In genomic region chr5:139355235-139355772, GRCm38 (mm10) we compare ENCODE assay signal across 9 mouse cellular contexts. TPM values are rescaled to one million over a fixed set of nuclear protein-coding genes. Genes with fewer than 3 reads are reported as not detected.
DNase-seq lines count a peak whose midpoint lies in the region; ATAC-seq and TF ChIP-seq lines count a peak whose summit lies in the region.
"Had no signal": no experiment of that assay in that cellular context is flagged by ENCODE, and none has a peak within 500 bp of the region (broad histone marks: within the 10 kb centered on the region; RNA-seq: fewer than 3 reads in every experiment).

No protein-coding gene starts in this region.

- ATAC-seq in limb, embryonic 11.5 days (ENCODE audit: insufficient number of reproducible peaks, low FRiP score, low TSS enrichment, low read depth): no peak

- no peaks in the 10 kb centered on the region for H3K4me1 ChIP-seq in MEL (ENCODE audit: control insufficient read depth in 1 of 2, insufficient read depth in 2 of 2, low read length in 2 of 2)
- no peaks in the 10 kb centered on the region for H3K4me1 ChIP-seq in kidney, adult 2 months (ENCODE audit: control insufficient read depth, insufficient read depth, low read length)
- H3K4me1 ChIP-seq in limb, embryonic 11.5 days (ENCODE audit: control insufficient read depth, insufficient read depth, low read length): peaks cover 10% of the 10 kb centered on the region

- TF ChIP-seq RAD21 in MEL (IDR thresholded peaks at IDR 0.05; ENCODE audit: low read depth, low read length): peak; percentile 72

- no peak overlapping the region for H3K4me2 ChIP-seq in limb, embryonic 11.5 days (ENCODE audit: low read depth, severe bottlenecking)
- H3K4me2 ChIP-seq: embryonic facial prominence, embryonic 12.5 days had no signal

- no peak overlapping the region for H3K4me3 ChIP-seq in MEL (ENCODE audit: control insufficient read depth in 1 of 2, insufficient read depth in 1 of 2, low read depth in 2 of 2, low read length in 2 of 2)
- H3K4me3 ChIP-seq in kidney, adult 2 months (ENCODE audit: insufficient read depth, low read depth, low read length): no peak overlapping the region
- H3K4me3 ChIP-seq in limb, embryonic 11.5 days (ENCODE audit: low read depth, low read length): no peak overlapping the region
- H3K4me3 ChIP-seq: embryonic facial prominence, embryonic 12.5 days had no signal

- no peaks in the 10 kb centered on the region for H3K79me2 ChIP-seq in MEL (ENCODE audit: control insufficient read depth, insufficient read depth, low read length, poor library complexity)

- 35% methylated on average over 19 of the region's 19 CpGs for WGBS in kidney, adult 2 months
- 38% methylated on average over 19 of the region's 19 CpGs for WGBS in limb, embryonic 11.5 days

- H3K9me3 ChIP-seq in MEL (replicated peaks; ENCODE audit: insufficient read depth, low read length): no peaks in the 10 kb centered on the region
- H3K9me3 ChIP-seq in limb, embryonic 11.5 days (ENCODE audit: control insufficient read depth, low read length): no peaks in the 10 kb centered on the region
- H3K9me3 ChIP-seq: embryonic facial prominence, embryonic 12.5 days had no signal

- no peaks in the 10 kb centered on the region for H3K36me3 ChIP-seq in MEL (ENCODE audit: control insufficient read depth in 1 of 2, insufficient read depth in 2 of 2, low read length in 2 of 2)
- no peaks in the 10 kb centered on the region for H3K36me3 ChIP-seq in kidney, adult 2 months (ENCODE audit: control insufficient read depth, insufficient read depth, low read length)
- no peaks in the 10 kb centered on the region for H3K36me3 ChIP-seq in limb, embryonic 11.5 days (ENCODE audit: control insufficient read depth, insufficient read depth, low read length)
- H3K36me3 ChIP-seq: embryonic facial prominence, embryonic 12.5 days had no signal

- no peaks in the 10 kb centered on the region for H3K27me3 ChIP-seq in MEL (ENCODE audit: control insufficient read depth in 1 of 2, insufficient read depth in 2 of 2, low read length in 2 of 2)
- H3K27me3 ChIP-seq in kidney, adult 2 months (replicated peaks; ENCODE audit: control insufficient read depth, insufficient read depth, low read length): no peaks in the 10 kb centered on the region
- no peaks in the 10 kb centered on the region for H3K27me3 ChIP-seq in limb, embryonic 11.5 days (ENCODE audit: control insufficient read depth, insufficient read depth, low read length)

- DNase-seq in 3134 (ENCODE audit: extremely low read depth, insufficient read length, low spot score) (peak; percentile 54), MEL (ENCODE audit: low read depth, low spot score) (peak; percentile 68)
- DNase-seq in cerebellum, adult 9-10 months: peak; percentile 90
- DNase-seq in gastrocnemius, postnatal 10 days: peak; percentile 88
- DNase-seq in kidney, adult 2 months: peak; percentile 92
- DNase-seq in limb, embryonic 11.5 days (ENCODE audit: low spot score): peak; percentile 85
- DNase-seq in ovary, adult 18-20 months (ENCODE audit: low spot score): peak; percentile 43
- DNase-seq in thymus, postnatal 0 days (ENCODE audit: low spot score): peak; percentile 63

- H3K9ac ChIP-seq in MEL (ENCODE audit: control insufficient read depth, low read depth, low read length, poor library complexity, severe bottlenecking): no peak overlapping the region
- H3K9ac ChIP-seq in limb, embryonic 11.5 days (ENCODE audit: low read length): no peak overlapping the region
- H3K9ac ChIP-seq: embryonic facial prominence, embryonic 12.5 days had no signal

- no peak for TF ChIP-seq EP300 in MEL (IDR thresholded peaks at IDR 0.05; ENCODE audit: low read depth in 1 of 2, low read length in 2 of 2)

- peak; percentile 88 to 99 (median 98) for TF ChIP-seq CTCF in MEL (IDR thresholded peaks at IDR 0.05 in 2 of 3, conservative IDR thresholded peaks at IDR 0.05 in 1 of 3; ENCODE audit: control insufficient read depth in 1 of 3, insufficient read depth in 1 of 3, low read depth in 2 of 3, low read length in 3 of 3, poor library complexity in 1 of 3, severe bottlenecking in 1 of 3)
- TF ChIP-seq CTCF in kidney, adult 2 months (conservative IDR thresholded peaks at IDR 0.05; ENCODE audit: insufficient read depth, insufficient read length, low read depth, low read length): peak; percentile 99; the same call in 1 of the 2 replicates

- no peak for TF ChIP-seq POLR2A in MEL (IDR thresholded peaks at IDR 0.05; ENCODE audit: control insufficient read depth in 1 of 2, insufficient read depth in 1 of 2, low read depth in 1 of 2, low read length in 2 of 2, poor library complexity in 1 of 2)
- no peak for TF ChIP-seq POLR2A in kidney, adult 2 months (IDR thresholded peaks at IDR 0.05; ENCODE audit: low read depth, low read length)

- no peak overlapping the region for H3K27ac ChIP-seq in MEL (ENCODE audit: control insufficient read depth, low read depth, low read length)
- H3K27ac ChIP-seq in kidney, adult 2 months (ENCODE audit: insufficient read depth, low read depth, low read length): no peak overlapping the region
- no peak overlapping the region for H3K27ac ChIP-seq in limb, embryonic 11.5 days (replicated peaks; ENCODE audit: low read depth, low read length)
- H3K27ac ChIP-seq: embryonic facial prominence, embryonic 12.5 days had no signal

TF ChIP-seq in MEL, 35 proteins besides CTCF, POLR2A, EP300 and RAD21:
- TF ChIP-seq MXI1 (IDR thresholded peaks at IDR 0.05; ENCODE audit: low read depth, low read length) (no peak), ZKSCAN1 (IDR thresholded peaks at IDR 0.05; ENCODE audit: low read depth, low read length) (no peak), MEF2A (IDR thresholded peaks at IDR 0.05; ENCODE audit: extremely low read depth, insufficient replicate concordance, low read depth, low read length, poor library complexity, severe bottlenecking) (no peak), SMC3 (IDR thresholded peaks at IDR 0.05; ENCODE audit: low read depth, low read length) (peak; percentile 82), ZC3H11A (IDR thresholded peaks at IDR 0.05; ENCODE audit: low read depth, low read length) (peak; percentile 50), NELFE (IDR thresholded peaks at IDR 0.05; ENCODE audit: low read depth, low read length) (no peak), KAT2A (conservative IDR thresholded peaks at IDR 0.05; ENCODE audit: low read depth, low read length) (no peak), NRF1 (IDR thresholded peaks at IDR 0.05; ENCODE audit: insufficient read depth, low read depth, low read length, poor library complexity, severe bottlenecking) (no peak)

RNA-seq across cellular contexts. Expression of gene Cyp2w1, which starts 2.9 kb away (rescaled TPM):
- not detected in 2 replicates for total RNA-seq in MEL (2012; rRNA removed)
- polyA plus RNA-seq in MEL (2012; ENCODE audit: insufficient read depth in 1 of 2, insufficient read length in 2 of 2, low read depth in 1 of 2, low replicate concordance in 2 of 2, missing spikeins in 1 of 2): not detected
- total RNA-seq in gastrocnemius, postnatal 10 days (2021): not detected
- polyA plus RNA-seq in kidney, adult 2 months (2012; rRNA removed): not detected in 2 replicates
- not detected in 2 replicates for polyA plus RNA-seq in limb, embryonic 11.5 days (2014; fragmentation: Nextera tagmentation; extraction: Ambion mirVana)
- not detected in 2 replicates for polyA plus RNA-seq in thymus, postnatal 0 days (2015; fragmentation: Nextera tagmentation; extraction: Ambion mirVana)

RNA-seq across cellular contexts. Expression of gene Cox19, which starts 4.1 kb away (rescaled TPM):
- total RNA-seq in MEL (2012; rRNA removed): 49.1 and 53.0 TPM in 2 replicates
- 10 to 100 TPM in 1 of 2 experiments, not detected in 1; 73.2 TPM for polyA plus RNA-seq in MEL (2012; ENCODE audit: insufficient read depth in 1 of 2, insufficient read length in 2 of 2, low read depth in 1 of 2, low replicate concordance in 2 of 2, missing spikeins in 1 of 2)
- 10 to 100 TPM; 72.0 to 76.4 TPM for total RNA-seq in gastrocnemius, postnatal 10 days (2021)
- polyA plus RNA-seq in kidney, adult 2 months (2012; rRNA removed): 114 and 125 TPM in 2 replicates
- 117 and 120 TPM in 2 replicates for polyA plus RNA-seq in limb, embryonic 11.5 days (2014; fragmentation: Nextera tagmentation; extraction: Ambion mirVana)
- 110 and 112 TPM in 2 replicates for polyA plus RNA-seq in thymus, postnatal 0 days (2015; fragmentation: Nextera tagmentation; extraction: Ambion mirVana)

RNA-seq across cellular contexts. Expression of gene Gpr146, which starts 22.2 kb away (rescaled TPM):
- total RNA-seq in MEL (2012; rRNA removed): 0.92 and 2.1 TPM in 2 replicates
- 1 to 10 TPM in 1 of 2 experiments, not detected in 1; 4.5 TPM for polyA plus RNA-seq in MEL (2012; ENCODE audit: insufficient read depth in 1 of 2, insufficient read length in 2 of 2, low read depth in 1 of 2, low replicate concordance in 2 of 2, missing spikeins in 1 of 2)
- total RNA-seq in gastrocnemius, postnatal 10 days (2021): 10 to 100 TPM; 13.0 to 19.0 TPM
- 39.1 and 43.0 TPM in 2 replicates for polyA plus RNA-seq in kidney, adult 2 months (2012; rRNA removed)
- polyA plus RNA-seq in limb, embryonic 11.5 days (2014; fragmentation: Nextera tagmentation; extraction: Ambion mirVana): 1.9 and 2.3 TPM in 2 replicates
- 5.5 and 7.4 TPM in 2 replicates for polyA plus RNA-seq in thymus, postnatal 0 days (2015; fragmentation: Nextera tagmentation; extraction: Ambion mirVana)

RNA-seq across cellular contexts. Expression of gene Adap1, which starts 29.9 kb away (rescaled TPM):
- total RNA-seq in MEL (2012; rRNA removed): 38.3 and 52.9 TPM in 2 replicates
- 10 to 100 TPM in 1 of 2 experiments, not detected in 1; 59.8 TPM for polyA plus RNA-seq in MEL (2012; ENCODE audit: insufficient read depth in 1 of 2, insufficient read length in 2 of 2, low read depth in 1 of 2, low replicate concordance in 2 of 2, missing spikeins in 1 of 2)
- 1 to 10 TPM; 2.2 to 2.6 TPM for total RNA-seq in gastrocnemius, postnatal 10 days (2021)
- polyA plus RNA-seq in kidney, adult 2 months (2012; rRNA removed): 29.5 and 34.2 TPM in 2 replicates
- polyA plus RNA-seq in limb, embryonic 11.5 days (2014; fragmentation: Nextera tagmentation; extraction: Ambion mirVana): 0.17 and 0.69 TPM in 2 replicates
- polyA plus RNA-seq in thymus, postnatal 0 days (2015; fragmentation: Nextera tagmentation; extraction: Ambion mirVana): 3.1 TPM in 2 replicates

RNA-seq across cellular contexts. Expression of gene C130050O18Rik, which starts 49.8 kb away (rescaled TPM):
- total RNA-seq in MEL (2012; rRNA removed): 0.10 and 0.12 TPM in 2 replicates
- under 1 TPM in 1 of 2 experiments, not detected in 1; 0.21 TPM for polyA plus RNA-seq in MEL (2012; ENCODE audit: insufficient read depth in 1 of 2, insufficient read length in 2 of 2, low read depth in 1 of 2, low replicate concordance in 2 of 2, missing spikeins in 1 of 2)
- total RNA-seq in gastrocnemius, postnatal 10 days (2021): 1 to 10 TPM; 1.0 to 1.5 TPM
- polyA plus RNA-seq in kidney, adult 2 months (2012; rRNA removed): 3.0 and 4.3 TPM in 2 replicates
- 0.62 and 0.89 TPM in 2 replicates for polyA plus RNA-seq in limb, embryonic 11.5 days (2014; fragmentation: Nextera tagmentation; extraction: Ambion mirVana)
- 0.54 and 0.79 TPM in 2 replicates for polyA plus RNA-seq in thymus, postnatal 0 days (2015; fragmentation: Nextera tagmentation; extraction: Ambion mirVana)
